ENCODE assay signal across 9 mouse cellular contexts in the genomic region with DNA sequence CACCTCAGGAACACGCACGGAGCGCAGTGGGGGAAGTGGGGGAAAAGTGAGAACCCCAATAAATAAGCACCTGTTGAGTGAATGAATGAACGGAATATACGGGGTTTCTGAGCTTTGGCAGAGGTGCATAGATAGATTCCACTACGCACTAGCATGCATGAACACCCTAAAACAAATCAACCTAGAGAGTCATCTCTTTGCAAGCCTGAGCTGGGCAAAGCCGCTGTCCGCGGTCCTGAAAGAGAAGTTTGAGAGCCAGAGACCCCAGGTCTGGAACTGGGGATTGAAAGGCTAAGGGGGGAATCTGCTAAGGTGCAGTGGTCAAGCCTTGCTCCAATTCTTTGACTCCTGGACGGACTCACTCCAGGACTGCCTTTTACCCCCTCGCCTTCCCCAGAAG. TPM values are rescaled to one million over a fixed set of nuclear protein-coding genes. Genes with fewer than 3 reads are reported as not detected.
DNase-seq lines count a peak whose midpoint lies in the region; ATAC-seq and TF ChIP-seq lines count a peak whose summit lies in the region.
"Had no signal": no experiment of that assay in that cellular context is flagged by ENCODE, and none has a peak within 500 bp of the region (broad histone marks: within the 10 kb centered on the region; RNA-seq: fewer than 3 reads in every experiment).

No protein-coding gene starts in this region.

- H3K4me1 ChIP-seq in heart, embryonic 15.5 days (replicated peaks): peaks cover 13% of the 10 kb centered on the region
- H3K4me1 ChIP-seq in limb, embryonic 13.5 days: peaks cover 11% of the 10 kb centered on the region; the same call in 1 of the 2 replicates
- H3K4me1 ChIP-seq in olfactory bulb, adult 2 months (ENCODE audit: control insufficient read depth, insufficient read depth, low read length): peaks cover 23% of the 10 kb centered on the region
- H3K4me1 ChIP-seq: embryonic facial prominence, embryonic 15.5 days had no signal

- H3K9me3 ChIP-seq in heart, embryonic 15.5 days (replicated peaks): no peaks in the 10 kb centered on the region
- no peaks in the 10 kb centered on the region for H3K9me3 ChIP-seq in limb, embryonic 13.5 days
- H3K9me3 ChIP-seq: embryonic facial prominence, embryonic 15.5 days had no signal

- no peak for ATAC-seq in heart, embryonic 15.5 days (replicated peaks; ENCODE audit: insufficient number of reproducible peaks, insufficient read depth, low FRiP score, low read depth)
- peak; percentile 69; the same call in 1 of the 2 replicates for ATAC-seq in limb, embryonic 13.5 days (ENCODE audit: low FRiP score, low read depth)

- no peak overlapping the region for H3K9ac ChIP-seq in heart, embryonic 15.5 days
- no peak overlapping the region for H3K9ac ChIP-seq in limb, embryonic 13.5 days
- H3K9ac ChIP-seq: embryonic facial prominence, embryonic 15.5 days had no signal

- WGBS in heart, embryonic 15.5 days: 3% methylated on average over 11 of the region's 11 CpGs
- WGBS in limb, embryonic 13.5 days: 2% methylated on average over 11 of the region's 11 CpGs
- 2% methylated on average over 11 of the region's 11 CpGs for WGBS in olfactory bulb, adult 2 months

- peaks cover 42% of the 10 kb centered on the region for H3K27me3 ChIP-seq in heart, embryonic 15.5 days
- peaks cover 56% of the 10 kb centered on the region for H3K27me3 ChIP-seq in limb, embryonic 13.5 days

- no peak for TF ChIP-seq CTCF in olfactory bulb, adult 2 months (IDR thresholded peaks at IDR 0.05; ENCODE audit: insufficient read depth, low read depth, low read length)

- no peaks in the 10 kb centered on the region for H3K36me3 ChIP-seq in heart, embryonic 15.5 days
- no peaks in the 10 kb centered on the region for H3K36me3 ChIP-seq in limb, embryonic 13.5 days
- H3K36me3 ChIP-seq: embryonic facial prominence, embryonic 15.5 days had no signal

- TF ChIP-seq POLR2A in olfactory bulb, adult 2 months (IDR thresholded peaks at IDR 0.05; ENCODE audit: insufficient read depth, low read depth, low read length): no peak

- no peak overlapping the region for H3K27ac ChIP-seq in heart, embryonic 15.5 days
- no peak overlapping the region for H3K27ac ChIP-seq in limb, embryonic 13.5 days
- no peak overlapping the region for H3K27ac ChIP-seq in olfactory bulb, adult 2 months (ENCODE audit: insufficient read depth, low read depth, low read length)
- H3K27ac ChIP-seq: embryonic facial prominence, embryonic 15.5 days had no signal

- no peak overlapping the region for H3K4me3 ChIP-seq in heart, embryonic 15.5 days
- no peak overlapping the region for H3K4me3 ChIP-seq in limb, embryonic 13.5 days
- H3K4me3 ChIP-seq in olfactory bulb, adult 2 months (ENCODE audit: insufficient read depth, low read depth, low read length): peak overlapping the region; percentile 54

- H3K4me2 ChIP-seq in heart, embryonic 15.5 days: peak overlapping the region; percentile 37; the same call in 1 of the 2 replicates
- peak overlapping the region; percentile 28; the same call in 1 of the 2 replicates for H3K4me2 ChIP-seq in limb, embryonic 13.5 days (replicated peaks)

- peak; percentile 33 for DNase-seq in right cerebral cortex, postnatal 4 days
- no peak for DNase-seq in right cerebral cortex, adult 18-20 months
- peak; percentile 13 to 16 for DNase-seq in adrenal gland, postnatal 4 days (ENCODE audit: low spot score in 2 of 2)
- DNase-seq in cerebellum, adult 8-10 months: no peak

RNA-seq across cellular contexts. Expression of gene Gpr6, which starts 0.4 kb away (rescaled TPM):
- total RNA-seq in adrenal gland, postnatal 4 days (2021): not detected
- polyA plus RNA-seq in heart, embryonic 15.5 days (2015; fragmentation: Nextera tagmentation; extraction: Ambion mirVana): not detected in 2 replicates
- polyA plus RNA-seq in limb, embryonic 13.5 days (2015; fragmentation: Nextera tagmentation; extraction: Ambion mirVana): not detected in 2 replicates
- not detected in 2 replicates for polyA plus RNA-seq in olfactory bulb, adult 2 months (2012; ENCODE audit: insufficient read depth, insufficient read length, low replicate concordance, missing spikeins)
- total RNA-seq: neutrophil, adult 5-6 weeks had no signal
- polyA plus RNA-seq: embryonic facial prominence, embryonic 15.5 days had no signal

Comparison
In these comparisons a context has a peak if more than half of its experiments do, and no peak if none do; other contexts are left out.
1. DNase-seq: peak in right cerebral cortex, postnatal 4 days (single experiment) and adrenal gland, postnatal 4 days (2 of 2); none in right cerebral cortex, adult 18-20 months (single experiment) and cerebellum, adult 8-10 months (single experiment).